Mouse (Mus musculus): ENCODE measurements around the gene Camk2d.

DNA sequence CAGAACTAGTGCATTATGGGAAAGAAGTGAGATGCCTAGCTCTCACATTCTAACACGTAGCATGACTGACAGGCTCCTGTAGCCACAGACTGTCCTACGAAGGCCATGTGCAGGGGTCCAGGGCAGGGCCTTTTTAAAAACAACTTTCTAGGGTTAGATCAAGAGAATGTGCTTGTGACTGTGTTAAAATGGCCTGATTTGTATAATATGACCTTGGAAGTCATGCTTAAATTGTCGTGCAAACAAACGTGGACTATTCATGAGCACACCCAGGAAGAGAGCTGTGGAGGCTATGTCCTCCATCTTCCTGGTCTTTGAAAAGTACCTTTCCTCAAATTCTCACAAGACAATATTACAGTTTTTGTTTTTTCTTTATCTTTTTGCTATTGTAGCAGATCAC, 91.0 kb downstream of the Camk2d start:
- TF ChIP-seq CTCF (IDR thresholded peaks at IDR 0.05; ENCODE audit: low read depth) (no peak), EP300 (IDR thresholded peaks at IDR 0.05; ENCODE audit: low read depth) (no peak)

Data from liver, postnatal 0 days (tissue).